Comparison of ENCODE assay signal across 8 mouse cellular contexts in the genomic region with DNA sequence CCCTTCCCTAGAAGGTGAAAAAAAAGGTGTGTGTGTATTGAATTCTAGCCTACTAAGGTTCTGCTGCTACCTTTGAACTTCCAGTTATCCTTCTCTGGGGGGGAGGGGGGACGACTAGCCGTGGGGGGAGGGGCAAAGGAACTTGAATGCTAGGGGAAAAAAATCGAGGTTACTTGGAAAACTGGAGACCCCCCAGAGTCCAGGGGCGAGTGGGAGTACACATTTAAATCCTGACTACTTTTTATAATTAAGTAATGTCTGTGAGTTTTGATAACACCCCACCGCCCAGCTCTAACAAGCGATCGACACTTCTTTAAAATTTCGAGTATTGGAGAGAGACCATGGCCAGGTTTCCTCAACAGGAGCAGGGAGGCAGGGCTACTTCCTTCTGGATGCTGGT. TPM values are rescaled to one million over a fixed set of nuclear protein-coding genes. Genes with fewer than 3 reads are reported as not detected.
DNase-seq lines count a peak whose midpoint lies in the region; ATAC-seq lines count a peak whose summit lies in the region.

No protein-coding gene starts in this region.

- H3K4me1 ChIP-seq in heart, embryonic 12.5 days (replicated peaks): peaks cover 57% of the 10 kb centered on the region
- peaks cover 28% of the 10 kb centered on the region; the same call in 1 of the 2 replicates for H3K4me1 ChIP-seq in hindbrain, embryonic 14.5 days (replicated peaks; ENCODE audit: control insufficient read depth, insufficient read depth, low read length)
- H3K4me1 ChIP-seq in midbrain, embryonic 13.5 days (replicated peaks): peaks cover 72% of the 10 kb centered on the region

- H3K9me3 ChIP-seq in heart, embryonic 12.5 days (replicated peaks): no peaks in the 10 kb centered on the region
- no peaks in the 10 kb centered on the region for H3K9me3 ChIP-seq in hindbrain, embryonic 14.5 days (ENCODE audit: control insufficient read depth, low read length)
- H3K9me3 ChIP-seq in midbrain, embryonic 13.5 days: no peaks in the 10 kb centered on the region

- 4% methylated on average over 8 of the region's 8 CpGs for WGBS in heart, embryonic 12.5 days
- 4% methylated on average over 8 of the region's 8 CpGs for WGBS in hindbrain, embryonic 14.5 days
- 2% methylated on average over 8 of the region's 8 CpGs for WGBS in midbrain, embryonic 13.5 days

- DNase-seq in heart, postnatal 10 days: no peak
- peak; percentile 22 for DNase-seq in NIH3T3 (ENCODE audit: low read depth)
- DNase-seq in hindbrain, embryonic 14.5 days (ENCODE audit: low spot score): no peak
- no peak for DNase-seq in c-Kit-positive CD71-positive TER-119-positive erythroid progenitor cells, embryonic 14.5 days (ENCODE audit: low spot score)
- DNase-seq in right cerebral cortex, postnatal 14 days: no peak

- H3K27me3 ChIP-seq in heart, embryonic 12.5 days (replicated peaks): no peaks in the 10 kb centered on the region
- peaks cover 42% of the 10 kb centered on the region for H3K27me3 ChIP-seq in hindbrain, embryonic 14.5 days (ENCODE audit: control insufficient read depth, insufficient read depth, low read length)
- peaks cover 29% of the 10 kb centered on the region for H3K27me3 ChIP-seq in midbrain, embryonic 13.5 days

- peak overlapping the region; percentile 94 for H3K27ac ChIP-seq in heart, embryonic 12.5 days (ENCODE audit: poor library complexity, severe bottlenecking)
- H3K27ac ChIP-seq in hindbrain, embryonic 14.5 days: no peak overlapping the region
- H3K27ac ChIP-seq in midbrain, embryonic 13.5 days: no peak overlapping the region

- intact Hi-C loops in heart, postnatal 10 days (cut with DNase I): loop anchor here (5.0 kb wide), 1 partner anchor 48 kb away; no protein-coding TSS in a partner anchor

- H3K4me2 ChIP-seq in heart, embryonic 12.5 days: peak overlapping the region; percentile 91
- peak overlapping the region; percentile 75 for H3K4me2 ChIP-seq in hindbrain, embryonic 14.5 days (replicated peaks)
- H3K4me2 ChIP-seq in midbrain, embryonic 13.5 days (replicated peaks): peak overlapping the region; percentile 82

- peak overlapping the region; percentile 98 for H3K9ac ChIP-seq in heart, embryonic 12.5 days
- peak overlapping the region; percentile 65 for H3K9ac ChIP-seq in hindbrain, embryonic 14.5 days
- H3K9ac ChIP-seq in midbrain, embryonic 13.5 days (replicated peaks): peak overlapping the region; percentile 72

- ATAC-seq in heart, embryonic 12.5 days (ENCODE audit: insufficient number of reproducible peaks, low FRiP score): no peak
- no peak for ATAC-seq in hindbrain, embryonic 14.5 days (ENCODE audit: low FRiP score)
- no peak for ATAC-seq in midbrain, embryonic 13.5 days
- ATAC-seq in megakaryocyte progenitor cell, adult 5-6 weeks (replicated peaks; ENCODE audit: poor library complexity): no peak

- peaks cover 24% of the 10 kb centered on the region for H3K36me3 ChIP-seq in heart, embryonic 12.5 days
- H3K36me3 ChIP-seq in hindbrain, embryonic 14.5 days (replicated peaks; ENCODE audit: control insufficient read depth, insufficient read depth): no peaks in the 10 kb centered on the region
- H3K36me3 ChIP-seq in midbrain, embryonic 13.5 days: peaks cover 3% of the 10 kb centered on the region; the same call in 1 of the 2 replicates

- peak overlapping the region; percentile 91 for H3K4me3 ChIP-seq in heart, embryonic 12.5 days
- peak overlapping the region; percentile 63 for H3K4me3 ChIP-seq in hindbrain, embryonic 14.5 days (replicated peaks; ENCODE audit: low read length)
- H3K4me3 ChIP-seq in midbrain, embryonic 13.5 days (replicated peaks): peak overlapping the region; percentile 65

RNA-seq across cellular contexts. Expression of a gene that starts 2.3 kb away (rescaled TPM):
- polyA plus RNA-seq in heart, embryonic 12.5 days (2016; fragmentation: Nextera tagmentation; extraction: Ambion mirVana): 39.5 and 40.7 TPM in 2 replicates
- 10 to 100 TPM; 14.5 to 16.0 TPM for total RNA-seq in heart, postnatal 10 days (2021)
- polyA plus RNA-seq in hindbrain, embryonic 14.5 days (2014; fragmentation: Nextera tagmentation; extraction: Ambion mirVana): 3.2 and 5.0 TPM in 2 replicates
- 13.5 and 18.0 TPM in 2 replicates for polyA plus RNA-seq in midbrain, embryonic 13.5 days (2015; fragmentation: Nextera tagmentation; extraction: Ambion mirVana)
- total RNA-seq in megakaryocyte progenitor cell, adult 5-6 weeks (2015): 1.2 and 2.1 TPM in 2 replicates
- total RNA-seq in megakaryocyte progenitor cell, adult 5-6 weeks (2017): 0.29 and 1.2 TPM in 2 replicates

RNA-seq across cellular contexts. Expression of a gene that starts 20.6 kb away (rescaled TPM):
- 38.0 and 46.3 TPM in 2 replicates for polyA plus RNA-seq in heart, embryonic 12.5 days (2016; fragmentation: Nextera tagmentation; extraction: Ambion mirVana)
- total RNA-seq in heart, postnatal 10 days (2021): 10 to 100 TPM; 15.0 to 15.8 TPM
- 15.3 and 15.7 TPM in 2 replicates for polyA plus RNA-seq in hindbrain, embryonic 14.5 days (2014; fragmentation: Nextera tagmentation; extraction: Ambion mirVana)
- polyA plus RNA-seq in midbrain, embryonic 13.5 days (2015; fragmentation: Nextera tagmentation; extraction: Ambion mirVana): 19.2 and 21.7 TPM in 2 replicates
- total RNA-seq in megakaryocyte progenitor cell, adult 5-6 weeks (2015): 62.1 and 62.7 TPM in 2 replicates
- total RNA-seq in megakaryocyte progenitor cell, adult 5-6 weeks (2017): 90.7 and 94.0 TPM in 2 replicates

RNA-seq across cellular contexts. Expression of a gene that starts 30.8 kb away (rescaled TPM):
- polyA plus RNA-seq in heart, embryonic 12.5 days (2016; fragmentation: Nextera tagmentation; extraction: Ambion mirVana): 6.4 and 6.8 TPM in 2 replicates
- 1 to 10 TPM; 4.2 to 4.9 TPM for total RNA-seq in heart, postnatal 10 days (2021)
- 3.1 and 3.7 TPM in 2 replicates for polyA plus RNA-seq in hindbrain, embryonic 14.5 days (2014; fragmentation: Nextera tagmentation; extraction: Ambion mirVana)
- polyA plus RNA-seq in midbrain, embryonic 13.5 days (2015; fragmentation: Nextera tagmentation; extraction: Ambion mirVana): 8.7 and 9.3 TPM in 2 replicates
- total RNA-seq in megakaryocyte progenitor cell, adult 5-6 weeks (2015): 6.9 and 14.0 TPM in 2 replicates
- 5.1 TPM in 2 replicates for total RNA-seq in megakaryocyte progenitor cell, adult 5-6 weeks (2017)

RNA-seq across cellular contexts. Expression of a gene that starts 42.8 kb away (rescaled TPM):
- 300 and 308 TPM in 2 replicates for polyA plus RNA-seq in heart, embryonic 12.5 days (2016; fragmentation: Nextera tagmentation; extraction: Ambion mirVana)
- total RNA-seq in heart, postnatal 10 days (2021): 100 to 1,000 TPM; 206 to 207 TPM
- polyA plus RNA-seq in hindbrain, embryonic 14.5 days (2014; fragmentation: Nextera tagmentation; extraction: Ambion mirVana): 422 and 425 TPM in 2 replicates
- polyA plus RNA-seq in midbrain, embryonic 13.5 days (2015; fragmentation: Nextera tagmentation; extraction: Ambion mirVana): 438 and 468 TPM in 2 replicates
- 189 and 217 TPM in 2 replicates for total RNA-seq in megakaryocyte progenitor cell, adult 5-6 weeks (2015)
- 58.9 and 64.6 TPM in 2 replicates for total RNA-seq in megakaryocyte progenitor cell, adult 5-6 weeks (2017)

RNA-seq across cellular contexts. Expression of a gene that starts 46.2 kb away (rescaled TPM):
- not detected in 2 replicates for polyA plus RNA-seq in heart, embryonic 12.5 days (2016; fragmentation: Nextera tagmentation; extraction: Ambion mirVana)
- not detected for total RNA-seq in heart, postnatal 10 days (2021)
- 0.16 TPM in 1 of 2 replicates, not detected in the other for polyA plus RNA-seq in hindbrain, embryonic 14.5 days (2014; fragmentation: Nextera tagmentation; extraction: Ambion mirVana)
- 0.15 TPM in 1 of 2 replicates, not detected in the other for polyA plus RNA-seq in midbrain, embryonic 13.5 days (2015; fragmentation: Nextera tagmentation; extraction: Ambion mirVana)
- not detected in 2 replicates for total RNA-seq in megakaryocyte progenitor cell, adult 5-6 weeks (2015)
- 0.04 TPM in 1 of 2 replicates, not detected in the other for total RNA-seq in megakaryocyte progenitor cell, adult 5-6 weeks (2017)
